Mouse (Mus musculus): ENCODE results near the gene Prkra. TPM values are rescaled to one million over a fixed set of nuclear protein-coding genes. Genes with fewer than 3 reads are reported as not detected.

Gene Prkra
- polyA plus RNA-seq, 1 experiment: 11.2 TPM

DNA sequence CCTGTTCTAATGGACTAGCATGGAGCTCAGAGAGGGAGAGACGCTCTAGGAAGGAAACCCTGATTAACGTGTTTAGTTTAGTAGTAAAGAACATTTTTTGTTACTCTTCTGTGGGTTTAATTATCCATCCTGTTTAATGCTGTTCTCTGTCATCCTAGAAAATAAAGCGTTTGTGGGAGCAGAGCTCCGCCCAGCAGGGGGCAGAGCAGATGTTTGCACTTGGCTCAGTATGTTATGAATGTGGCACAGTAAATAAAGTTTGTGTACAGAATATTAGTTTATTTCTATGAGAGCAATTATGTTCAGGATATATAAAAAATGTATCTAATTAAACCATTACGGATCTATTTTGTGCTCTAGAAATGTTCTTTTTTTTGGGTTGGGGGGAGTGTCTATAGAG is 48.6 kb downstream of the Prkra start:
- Histone ChIP-seq H3K4me3 (replicated peaks; ENCODE audit: extremely low read depth, low read depth, low read length) (no peak overlapping the region), H3K4me1 (ENCODE audit: control insufficient read depth, insufficient read depth, low read length) (no peaks in the 10 kb centered on the region)
- no peak for DNase-seq
- TF ChIP-seq CTCF (IDR thresholded peaks at IDR 0.05; ENCODE audit: insufficient read depth, low read length): peak; percentile 55
- TF ChIP-seq POLR2A (IDR thresholded peaks at IDR 0.05; ENCODE audit: borderline replicate concordance, extremely low read depth, low read depth, low read length): no peak
- 50% methylated on average over 5 of the region's 5 CpGs for WGBS

DNA sequence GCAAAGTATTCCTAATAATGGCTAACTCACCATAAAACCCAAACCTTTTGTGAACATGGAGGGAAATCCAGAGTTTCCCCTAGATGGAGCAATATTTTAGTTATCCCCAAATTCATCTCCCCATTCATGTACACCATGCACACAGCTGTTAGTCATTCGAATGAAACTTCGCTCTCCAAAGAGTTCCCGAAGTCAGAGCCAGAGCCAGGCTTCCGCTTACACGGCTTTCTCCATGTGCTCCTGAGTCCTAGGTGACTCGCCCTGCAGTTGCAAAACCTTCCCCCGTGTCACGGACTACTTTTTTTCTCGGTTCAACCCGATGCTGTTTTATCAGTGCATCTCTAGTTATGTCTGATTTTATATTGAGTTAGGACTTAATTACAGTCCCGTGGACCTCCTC is 50.3 kb downstream of the Prkra start:
- WGBS: 83% methylated on average over 11 of the region's 11 CpGs
- TF ChIP-seq CTCF (IDR thresholded peaks at IDR 0.05; ENCODE audit: insufficient read depth, low read length): no peak
- TF ChIP-seq POLR2A (IDR thresholded peaks at IDR 0.05; ENCODE audit: borderline replicate concordance, extremely low read depth, low read depth, low read length): no peak
- no peak overlapping the region for H3K4me3 ChIP-seq (replicated peaks; ENCODE audit: extremely low read depth, low read depth, low read length)
- no peak for DNase-seq
- 0 out of 2 replicates have a peak, but pooled peaks cover 2% of the 10 kb centered on the region for H3K4me1 ChIP-seq (ENCODE audit: control insufficient read depth, insufficient read depth, low read length)

DNA sequence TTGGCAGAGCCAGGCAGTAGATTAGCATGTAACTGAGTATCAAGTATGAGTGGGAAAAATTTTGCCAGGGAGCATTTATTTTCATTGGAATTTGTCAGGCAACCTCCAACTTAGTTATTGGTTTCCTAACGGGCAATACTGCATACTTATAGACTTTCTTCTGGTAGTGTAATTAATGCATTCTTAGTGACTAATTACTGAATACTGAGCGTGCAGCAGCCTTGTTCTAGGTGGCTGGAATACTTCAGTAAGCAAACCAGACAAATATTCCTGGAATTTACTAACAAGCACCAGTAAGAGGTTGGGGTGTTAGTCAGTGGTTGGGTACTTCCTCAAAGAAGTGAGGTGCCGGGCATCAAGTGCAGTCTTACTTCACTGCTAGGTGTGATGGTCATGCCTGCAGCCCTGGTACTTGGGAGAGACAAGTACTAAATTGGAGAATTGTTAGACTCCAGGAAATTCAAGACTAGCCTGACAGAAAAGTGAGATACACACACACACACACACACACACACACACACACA is 55.4 kb downstream of the Prkra start:
- 59% methylated on average over 3 of the region's 3 CpGs for WGBS
- TF ChIP-seq CTCF (IDR thresholded peaks at IDR 0.05; ENCODE audit: insufficient read depth, low read length): no peak
- no peak for TF ChIP-seq POLR2A (IDR thresholded peaks at IDR 0.05; ENCODE audit: borderline replicate concordance, extremely low read depth, low read depth, low read length)
- no peak for DNase-seq
- Histone ChIP-seq H3K4me3 (replicated peaks; ENCODE audit: extremely low read depth, low read depth, low read length) (no peak overlapping the region), H3K4me1 (ENCODE audit: control insufficient read depth, insufficient read depth, low read length) (peaks cover 5% of the 10 kb centered on the region)

DNA sequence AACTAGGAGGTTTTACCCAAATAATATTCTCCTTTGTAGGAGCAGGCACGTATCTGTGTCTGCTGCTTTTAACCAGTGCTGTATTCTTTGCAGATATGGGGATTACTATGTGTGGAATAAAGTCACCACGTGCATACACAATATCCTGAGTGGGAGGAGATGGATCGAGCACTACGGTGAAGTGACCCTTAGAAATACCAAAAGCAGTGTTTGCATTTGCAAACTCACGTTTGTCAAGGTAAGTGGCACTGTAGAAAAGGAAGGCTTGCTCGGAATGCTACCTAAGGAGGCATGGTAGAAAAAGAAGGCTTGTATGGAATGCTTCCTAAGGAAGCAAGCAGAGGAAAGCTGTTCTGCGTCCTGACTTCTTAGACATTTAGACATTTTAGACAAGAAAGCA is 57.6 kb downstream of the Prkra start:
- WGBS: 72% methylated on average over 7 of the region's 7 CpGs
- peaks cover 5% of the 10 kb centered on the region for H3K4me1 ChIP-seq (ENCODE audit: control insufficient read depth, insufficient read depth, low read length)
- DNase-seq: no peak
- TF ChIP-seq POLR2A (IDR thresholded peaks at IDR 0.05; ENCODE audit: borderline replicate concordance, extremely low read depth, low read depth, low read length): no peak
- TF ChIP-seq CTCF (IDR thresholded peaks at IDR 0.05; ENCODE audit: insufficient read depth, low read length): no peak
- no peak overlapping the region for H3K4me3 ChIP-seq (replicated peaks; ENCODE audit: extremely low read depth, low read depth, low read length)

DNA sequence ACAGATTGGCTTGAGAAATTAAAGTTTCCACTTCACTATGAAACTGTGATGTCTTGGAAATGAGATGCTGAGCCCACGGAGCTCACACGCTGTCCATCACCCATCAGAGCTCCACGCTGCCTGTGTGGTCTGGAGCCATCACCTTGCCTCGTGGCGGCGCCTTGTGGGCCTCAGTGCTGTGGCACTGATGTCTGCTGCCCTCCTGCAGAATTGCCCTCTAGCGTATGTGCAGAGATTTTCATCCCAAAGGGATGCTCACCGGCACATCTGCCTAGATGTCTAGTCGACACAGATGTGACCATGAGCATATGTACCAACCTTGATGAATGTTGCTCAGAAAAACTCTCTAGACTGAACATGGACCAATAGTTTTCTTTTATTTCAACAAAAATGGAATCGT is 60.9 kb downstream of the Prkra start:
- TF ChIP-seq POLR2A (IDR thresholded peaks at IDR 0.05; ENCODE audit: borderline replicate concordance, extremely low read depth, low read depth, low read length) (no peak), CTCF (IDR thresholded peaks at IDR 0.05; ENCODE audit: insufficient read depth, low read length) (no peak)
- H3K4me1 ChIP-seq (ENCODE audit: control insufficient read depth, insufficient read depth, low read length): no peaks in the 10 kb centered on the region; the same call in none of the 2 replicates
- no peak overlapping the region for H3K4me3 ChIP-seq (replicated peaks; ENCODE audit: extremely low read depth, low read depth, low read length)

GRCm38 (mm10) chr2:76585090-76585489 is 62.7 kb downstream of the Prkra start:
- TF ChIP-seq CTCF (IDR thresholded peaks at IDR 0.05; ENCODE audit: insufficient read depth, low read length) (peak; percentile 27; the same call in 1 of the 2 replicates), POLR2A (IDR thresholded peaks at IDR 0.05; ENCODE audit: borderline replicate concordance, extremely low read depth, low read depth, low read length) (no peak)
- H3K4me1 ChIP-seq (ENCODE audit: control insufficient read depth, insufficient read depth, low read length): no peaks in the 10 kb centered on the region; the same call in 1 of the 2 replicates
- WGBS: 92% methylated on average over 13 of the region's 13 CpGs
- no peak overlapping the region for H3K4me3 ChIP-seq (replicated peaks; ENCODE audit: extremely low read depth, low read depth, low read length)
- DNase-seq: no peak

More for the DNA sequence above, 60.9 kb downstream of the Prkra start:
- 78% methylated on average over 10 of the region's 10 CpGs for WGBS
- no peak for DNase-seq

Other genes starting within 250 kb of the Prkra start
- gene Osbpl6, start 241.5 kb downstream of the Prkra start, polyA plus RNA-seq (2012; rRNA removed): 64.5 and 74.9 TPM in 2 replicates
- not detected in 2 replicates for gene Pjvk, start 461 bp upstream of the Prkra start, polyA plus RNA-seq (2012; rRNA removed)
- 4.2 and 8.4 TPM in 2 replicates for gene Fkbp7, start 25.1 kb upstream of the Prkra start, polyA plus RNA-seq (2012; rRNA removed)
- 17.3 and 23.0 TPM in 2 replicates for gene Plekha3, start 27.3 kb upstream of the Prkra start, polyA plus RNA-seq (2012; rRNA removed)

Data from lung, adult 2 months (tissue).